Mouse (Mus musculus) heart, postnatal 0 days (tissue): ENCODE data around the gene Rai14. TPM values are rescaled to one million over a fixed set of nuclear protein-coding genes. Genes with fewer than 3 reads are reported as not detected.

Experiments used
- ATAC-seq: fragments of 200-750 bp; cut with Nextera tagmentation; 2 replicates; pipeline ENCODE4 v1.8.0; 2017; ENCODE audit warnings: low read depth, moderate number of reproducible peaks, moderate library complexity; ENCODE audit not compliant: insufficient read depth
- DNase-seq: peaks from one replicate; pipeline ENCODE4 v3.0.0-alpha.2; 2016; ENCODE audit warnings: low spot score
- H3K27ac ChIP-seq: fragments of 300-500 bp; sonication (generic); 2 replicates; pipeline ENCODE4 v1.5.1; 2014; ENCODE audit warnings: low read depth, mild to moderate bottlenecking
- H3K27me3 ChIP-seq: fragments of 300-500 bp; sonication (generic); 2 replicates; pipeline ENCODE4 v1.6.1; 2014; ENCODE audit warnings: low read length, mixed read lengths; ENCODE audit not compliant: control insufficient read depth, insufficient read depth
- H3K36me3 ChIP-seq: fragments of 300-500 bp; sonication (generic); replicated peaks from 2 replicates; pipeline ENCODE4 v1.6.1; 2014; ENCODE audit warnings: low read length, mixed read lengths; ENCODE audit not compliant: control insufficient read depth, insufficient read depth
- H3K4me1 ChIP-seq: fragments of 300-500 bp; sonication (generic); 2 replicates; pipeline ENCODE4 v1.6.1; 2014; ENCODE audit warnings: antibody characterized with exemption; ENCODE audit not compliant: control insufficient read depth, insufficient read depth
- H3K4me2 ChIP-seq: fragments of 300-500 bp; sonication (generic); 2 replicates; pipeline ENCODE4 v1.6.1; 2014; ENCODE audit warnings: low read depth, mild to moderate bottlenecking, low read length, moderate library complexity
- H3K4me3 ChIP-seq: fragments of 300-500 bp; sonication (generic); 2 replicates; pipeline ENCODE4 v1.5.1; 2014; ENCODE audit warnings: low read depth, low read length
- H3K9ac ChIP-seq: fragments of 300-500 bp; sonication (generic); replicated peaks from 2 replicates; pipeline ENCODE4 v1.6.1; 2014; ENCODE audit warnings: low read depth, low read length, mixed read lengths
- H3K9me3 ChIP-seq: fragments of 300-500 bp; sonication (generic); replicated peaks from 2 replicates; pipeline ENCODE4 v1.6.1; 2016; ENCODE audit warnings: low read length; ENCODE audit not compliant: control insufficient read depth
- CTCF ChIP-seq: IDR thresholded peaks from 2 replicates; pipeline ENCODE4 v1.5.1; 2016; ENCODE audit warnings: antibody characterized with exemption, control low read depth, low read depth
- EP300 ChIP-seq: IDR thresholded peaks from 2 replicates; pipeline ENCODE4 v1.6.1; 2016; ENCODE audit warnings: antibody characterized with exemption, low read depth
- WGBS: fragments of 180-500 bp; shearing (Covaris S2); extraction: QIAGEN DNeasy Blood & Tissue Kit; methylation state at CpG from one replicate; pipeline ENCODE4 v1.1.7; 2014; 5-methylcytosine and 5-hydroxymethylcytosine counted together
- polyA plus RNA-seq: library from polyadenylated mRNA; unstranded; fragments of >200 nt; fragmentation: Nextera tagmentation; extraction: Ambion mirVana; gene quantifications from 2 replicates; pipeline ENCODE4 v1.2.1, GENCODE M21; 2015
- total RNA-seq: library from RNA; depleted of rRNA; stranded (reverse); fragments of >200 nt; gene quantifications from 2 replicates; pipeline ENCODE4 v1.2.3, GENCODE M21; 2014; ENCODE audit warnings: low replicate concordance

Gene Rai14
- total and polyA plus RNA-seq, 2 experiments from 2014 or later: 4.1 to 8.9 TPM

- H3K4me1 ChIP-seq: no peaks in the 10 kb centered on the region
- no peaks in the 10 kb centered on the region for H3K9me3 ChIP-seq
- H3K36me3 ChIP-seq: no peaks in the 10 kb centered on the region
- no peak for ATAC-seq
- DNase-seq: no peak
- no peak overlapping the region for H3K9ac ChIP-seq
- TF ChIP-seq CTCF (no peak), EP300 (no peak)
- 0 out of 2 replicates have a peak, but pooled peaks cover 8% of the 10 kb centered on the region for H3K27me3 ChIP-seq
- no peak overlapping the region for H3K4me2 ChIP-seq
- no peak overlapping the region for H3K27ac ChIP-seq
- WGBS: 80% methylated on average over 2 of the region's 2 CpGs
- no peak overlapping the region for H3K4me3 ChIP-seq
Observed at GRCm38 (mm10) chr15:10652931-10653475, 61.4 kb downstream of the Rai14 start.

- H3K4me1 ChIP-seq: no peaks in the 10 kb centered on the region
- no peaks in the 10 kb centered on the region for H3K36me3 ChIP-seq
- ATAC-seq (peak; percentile 53; the same call in 1 of the 2 replicates), DNase-seq (peak; percentile 56)
- 22% methylated on average over 6 of the region's 6 CpGs for WGBS
- no peaks in the 10 kb centered on the region for H3K9me3 ChIP-seq
- no peak overlapping the region for H3K4me3 ChIP-seq
- no peak overlapping the region for H3K27ac ChIP-seq
- H3K27me3 ChIP-seq: no peaks in the 10 kb centered on the region
- TF ChIP-seq EP300 (no peak), CTCF (no peak)
- H3K9ac ChIP-seq: no peak overlapping the region; the same call in 1 of the 2 replicates
- no peak overlapping the region for H3K4me2 ChIP-seq
Observed at GRCm38 (mm10) chr15:10648372-10649109, 65.9 kb downstream of the Rai14 start.

GRCm38 (mm10) chr15:10646297-10646696 lies 68.1 kb downstream of the Rai14 start:
- whole genome bisulfite sequencing: 79% methylated on average over 5 of the region's 5 CpGs
- Histone ChIP-seq H3K9ac (no peak overlapping the region), H3K4me1 (no peaks in the 10 kb centered on the region), H3K4me2 (no peak overlapping the region), H3K36me3 (no peaks in the 10 kb centered on the region), H3K4me3 (no peak overlapping the region), H3K9me3 (no peaks in the 10 kb centered on the region), H3K27ac (no peak overlapping the region), H3K27me3 (no peaks in the 10 kb centered on the region)
- ATAC-seq (no peak), DNase-seq (no peak)
- no peak for TF ChIP-seq CTCF
- TF ChIP-seq EP300: no peak

- Histone ChIP-seq H3K4me1 (no peaks in the 10 kb centered on the region), H3K27me3 (no peaks in the 10 kb centered on the region), H3K36me3 (no peaks in the 10 kb centered on the region), H3K27ac (no peak overlapping the region), H3K4me3 (no peak overlapping the region), H3K4me2 (no peak overlapping the region), H3K9me3 (no peaks in the 10 kb centered on the region), H3K9ac (no peak overlapping the region)
- ATAC-seq: no peak
- TF ChIP-seq CTCF (no peak), EP300 (no peak)
- WGBS: 71% methylated on average over 8 of the region's 8 CpGs
- no peak for DNase-seq
Observed at GRCm38 (mm10) chr15:10645101-10645500, 69.3 kb downstream of the Rai14 start.

- ATAC-seq: no peak
Observed at GRCm38 (mm10) chr15:10643819-10644218, 70.6 kb downstream of the Rai14 start.

More at GRCm38 (mm10) chr15:10643819-10644218, 70.6 kb downstream of the Rai14 start:
- no peaks in the 10 kb centered on the region for H3K27me3 ChIP-seq
- no peak overlapping the region for H3K4me2 ChIP-seq
- H3K9me3 ChIP-seq: no peaks in the 10 kb centered on the region
- H3K4me1 ChIP-seq: no peaks in the 10 kb centered on the region
- no peak for DNase-seq
- 78% methylated on average over 3 of the region's 3 CpGs for WGBS
- TF ChIP-seq CTCF: no peak
- TF ChIP-seq EP300: no peak
- no peak overlapping the region for H3K9ac ChIP-seq
- H3K27ac ChIP-seq: no peak overlapping the region
- no peak overlapping the region for H3K4me3 ChIP-seq
- H3K36me3 ChIP-seq: no peaks in the 10 kb centered on the region
